Mouse (Mus musculus) forebrain, embryonic 16.5 days (tissue): ENCODE data around the gene Pwwp2b. TPM values are rescaled to one million over a fixed set of nuclear protein-coding genes. Genes with fewer than 3 reads are reported as not detected.

Experiments used
- ATAC-seq: fragments of 200-750 bp; cut with Nextera tagmentation; 2 replicates; pipeline ENCODE4 v1.8.0; 2017; ENCODE audit warnings: mild to moderate bottlenecking, moderate library complexity
- H3K27ac ChIP-seq: fragments of 300-500 bp; sonication (generic); 2 replicates; pipeline ENCODE4 v1.5.1; 2014; ENCODE audit warnings: low read length, control low read depth
- H3K27me3 ChIP-seq: fragments of 300-500 bp; sonication (generic); replicated peaks from 2 replicates; pipeline ENCODE4 v1.6.1; 2014; ENCODE audit warnings: low read length; ENCODE audit not compliant: control insufficient read depth, insufficient read depth
- H3K36me3 ChIP-seq: fragments of 300-500 bp; sonication (generic); 2 replicates; pipeline ENCODE4 v1.6.1; 2014; ENCODE audit not compliant: control insufficient read depth, insufficient read depth
- H3K4me1 ChIP-seq: fragments of 300-500 bp; sonication (generic); replicated peaks from 2 replicates; pipeline ENCODE4 v1.6.1; 2014; ENCODE audit warnings: low read length; ENCODE audit not compliant: control insufficient read depth, insufficient read depth
- H3K4me2 ChIP-seq: fragments of 300-500 bp; sonication (generic); 2 replicates; pipeline ENCODE4 v1.6.1; 2014; ENCODE audit warnings: mild to moderate bottlenecking, low read length, control low read depth
- H3K4me3 ChIP-seq: fragments of 300-500 bp; sonication (generic); replicated peaks from 2 replicates; pipeline ENCODE4 v1.5.1; 2014; ENCODE audit warnings: mild to moderate bottlenecking, low read length, control low read depth
- H3K9ac ChIP-seq: fragments of 300-500 bp; sonication (generic); replicated peaks from 2 replicates; pipeline ENCODE4 v1.6.1; 2014; ENCODE audit warnings: low read depth, low read length, control low read depth
- H3K9me3 ChIP-seq: fragments of 300-500 bp; sonication (generic); 2 replicates; pipeline ENCODE4 v1.6.1; 2016; ENCODE audit warnings: low read length; ENCODE audit not compliant: control insufficient read depth
- WGBS: fragments of 180-500 bp; shearing (Covaris S2); extraction: QIAGEN DNeasy Blood & Tissue Kit; methylation state at CpG from one replicate; pipeline ENCODE4 v1.1.7; 2014; 5-methylcytosine and 5-hydroxymethylcytosine counted together
- polyA plus RNA-seq: library from polyadenylated mRNA; unstranded; fragments of >200 nt; fragmentation: Nextera tagmentation; extraction: Ambion mirVana; gene quantifications from 2 replicates; pipeline ENCODE4 v1.2.1, GENCODE M21; 2015

The Pwwp2b gene
- polyA plus RNA-seq, 1 experiment from 2014 or later: 7.7 TPM

DNA sequence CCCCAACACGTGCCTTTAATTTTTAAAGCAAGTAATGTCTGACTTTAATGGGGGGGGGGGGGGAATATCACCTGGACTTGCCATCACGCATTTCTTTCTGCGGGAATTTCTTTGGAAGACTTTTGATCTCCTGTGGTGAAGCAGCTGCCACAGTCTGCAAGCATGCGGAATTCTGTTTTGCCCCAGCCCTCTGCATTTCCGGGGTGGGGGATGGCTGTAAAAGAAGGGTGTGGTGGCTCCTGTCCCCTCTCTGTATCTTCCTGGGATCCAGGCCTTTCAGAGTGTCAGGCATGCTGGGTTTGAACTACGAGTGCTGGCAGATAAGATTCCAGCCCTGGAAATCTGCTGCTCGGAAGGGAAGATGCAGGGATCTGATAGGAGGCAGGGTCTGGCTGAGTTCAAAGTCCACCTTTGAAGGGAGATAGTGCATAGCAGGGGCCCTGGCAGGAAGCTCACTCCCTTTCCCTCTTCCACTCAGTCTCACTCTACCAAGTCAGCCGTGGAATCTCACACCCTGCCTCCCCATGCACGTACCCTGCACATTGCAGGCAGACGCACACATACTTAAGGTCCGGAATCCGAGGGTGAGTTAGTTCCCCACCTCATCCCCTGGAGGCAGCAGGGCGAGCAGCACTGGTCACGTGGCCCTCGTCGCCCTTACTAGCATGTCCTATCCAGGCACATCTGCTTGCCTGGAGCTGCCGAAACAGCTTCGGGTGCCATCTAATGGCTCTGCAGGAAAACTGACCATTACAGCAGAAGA is 13.7 kb upstream of the Pwwp2b start:
- no peak overlapping the region for H3K9ac ChIP-seq
- ATAC-seq: no peak
- no peak overlapping the region for H3K4me3 ChIP-seq
- H3K4me1 ChIP-seq: peaks cover 4% of the 10 kb centered on the region
- no peak overlapping the region for H3K4me2 ChIP-seq
- H3K36me3 ChIP-seq: no peaks in the 10 kb centered on the region
- H3K27ac ChIP-seq: no peak overlapping the region
- 16% methylated on average over 18 of the region's 18 CpGs for WGBS
- H3K27me3 ChIP-seq: no peaks in the 10 kb centered on the region
- H3K9me3 ChIP-seq: no peaks in the 10 kb centered on the region

GRCm38 (mm10) chr7:139235651-139236358 is 12.5 kb upstream of the Pwwp2b start:
- Histone ChIP-seq H3K9ac (no peak overlapping the region), H3K9me3 (no peaks in the 10 kb centered on the region)

DNA sequence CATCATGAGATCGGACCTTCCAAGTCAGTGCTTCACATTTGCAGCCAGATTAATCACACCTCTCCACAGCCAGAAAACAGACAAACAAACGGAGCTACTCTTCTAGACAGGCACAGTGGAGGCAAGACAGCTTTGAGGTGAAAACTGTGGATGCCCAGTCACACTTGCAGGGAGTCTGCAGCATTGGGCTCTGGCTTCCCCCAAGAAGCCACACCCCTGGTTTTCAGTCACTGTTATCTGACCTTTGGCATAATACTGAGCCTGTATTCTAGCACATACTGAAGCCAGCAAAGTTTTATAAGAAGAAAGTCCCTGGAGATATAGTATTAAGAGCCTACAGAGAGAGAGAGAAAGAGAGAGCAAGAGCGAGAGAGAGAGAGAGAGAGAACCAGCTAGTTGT is 8.8 kb upstream of the Pwwp2b start:
- no peak for ATAC-seq
- WGBS: 75% methylated on average over 3 of the region's 3 CpGs

More at GRCm38 (mm10) chr7:139235651-139236358, 12.5 kb upstream of the Pwwp2b start:
- Histone ChIP-seq H3K27ac (no peak overlapping the region), H3K4me1 (peaks cover 4% of the 10 kb centered on the region), H3K27me3 (no peaks in the 10 kb centered on the region), H3K4me2 (no peak overlapping the region), H3K36me3 (no peaks in the 10 kb centered on the region), H3K4me3 (no peak overlapping the region)
- 84% methylated on average over 12 of the region's 12 CpGs for WGBS
- no peak for ATAC-seq

GRCm38 (mm10) chr7:139246086-139246485 is 2.2 kb upstream of the Pwwp2b start:
- ATAC-seq: no peak
- no peaks in the 10 kb centered on the region for H3K9me3 ChIP-seq
- no peak overlapping the region for H3K4me2 ChIP-seq
- WGBS: 83% methylated on average over 5 of the region's 5 CpGs
- H3K36me3 ChIP-seq: no peaks in the 10 kb centered on the region
- H3K27ac ChIP-seq: no peak overlapping the region
- no peak overlapping the region for H3K9ac ChIP-seq
- peaks cover 20% of the 10 kb centered on the region for H3K4me1 ChIP-seq
- H3K4me3 ChIP-seq: no peak overlapping the region
- H3K27me3 ChIP-seq: 0 out of 2 replicates have a peak, but pooled peaks cover 3% of the 10 kb centered on the region

More for the DNA sequence above, 8.8 kb upstream of the Pwwp2b start:
- no peaks in the 10 kb centered on the region; the same call in 1 of the 2 replicates for H3K4me1 ChIP-seq
- H3K27ac ChIP-seq: no peak overlapping the region
- no peak overlapping the region for H3K4me2 ChIP-seq
- no peak overlapping the region for H3K9ac ChIP-seq
- H3K9me3 ChIP-seq: no peaks in the 10 kb centered on the region
- H3K36me3 ChIP-seq: no peaks in the 10 kb centered on the region
- no peaks in the 10 kb centered on the region for H3K27me3 ChIP-seq
- no peak overlapping the region for H3K4me3 ChIP-seq

DNA sequence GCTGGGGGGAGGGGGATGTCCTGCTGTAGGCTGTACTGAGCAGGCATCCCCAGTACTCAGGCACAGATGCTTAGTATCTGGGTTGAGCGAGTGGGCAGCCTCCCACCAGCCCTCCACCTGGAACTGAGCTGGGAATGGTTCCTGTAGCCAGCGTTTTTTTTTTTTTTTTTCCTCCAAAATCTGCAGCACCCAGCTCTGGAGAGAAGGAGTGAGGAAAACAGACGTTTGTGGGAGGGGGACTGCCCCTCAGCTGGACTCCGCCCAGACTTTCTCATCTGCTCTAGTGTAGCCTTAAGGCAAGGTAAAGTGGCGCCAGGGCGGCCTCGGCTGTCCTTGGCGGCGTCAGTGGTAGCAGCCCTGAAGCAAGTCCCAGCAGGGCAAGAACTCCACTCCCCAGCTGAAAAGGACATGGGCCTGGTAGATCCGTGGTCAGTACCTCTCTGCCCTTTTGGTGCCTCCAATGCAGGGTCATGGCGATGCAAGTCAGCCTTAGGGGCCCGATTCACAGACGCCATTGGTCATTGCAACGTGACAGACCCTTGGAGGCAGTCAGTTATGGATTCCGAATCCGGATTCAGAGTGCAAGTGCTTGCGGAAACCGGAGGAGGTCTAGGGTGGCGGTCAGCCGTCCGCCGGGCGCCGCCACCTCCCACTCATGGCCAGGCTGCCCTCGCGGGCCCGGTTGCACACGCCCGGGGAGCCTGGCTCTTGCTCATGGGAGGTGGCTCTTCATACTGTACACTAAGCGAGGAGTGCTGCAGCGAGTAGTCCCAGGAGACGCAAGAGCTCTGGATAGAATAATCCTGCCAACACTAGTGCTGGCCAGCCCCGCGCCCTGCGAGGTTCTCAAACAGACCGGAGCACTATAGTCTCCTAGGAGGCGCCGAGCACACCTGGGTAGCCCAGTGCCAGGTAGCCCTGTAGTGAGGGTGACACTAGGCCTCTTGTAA is 1.1 kb upstream of the Pwwp2b start:
- 5% methylated on average over 38 of the region's 38 CpGs for WGBS

DNA sequence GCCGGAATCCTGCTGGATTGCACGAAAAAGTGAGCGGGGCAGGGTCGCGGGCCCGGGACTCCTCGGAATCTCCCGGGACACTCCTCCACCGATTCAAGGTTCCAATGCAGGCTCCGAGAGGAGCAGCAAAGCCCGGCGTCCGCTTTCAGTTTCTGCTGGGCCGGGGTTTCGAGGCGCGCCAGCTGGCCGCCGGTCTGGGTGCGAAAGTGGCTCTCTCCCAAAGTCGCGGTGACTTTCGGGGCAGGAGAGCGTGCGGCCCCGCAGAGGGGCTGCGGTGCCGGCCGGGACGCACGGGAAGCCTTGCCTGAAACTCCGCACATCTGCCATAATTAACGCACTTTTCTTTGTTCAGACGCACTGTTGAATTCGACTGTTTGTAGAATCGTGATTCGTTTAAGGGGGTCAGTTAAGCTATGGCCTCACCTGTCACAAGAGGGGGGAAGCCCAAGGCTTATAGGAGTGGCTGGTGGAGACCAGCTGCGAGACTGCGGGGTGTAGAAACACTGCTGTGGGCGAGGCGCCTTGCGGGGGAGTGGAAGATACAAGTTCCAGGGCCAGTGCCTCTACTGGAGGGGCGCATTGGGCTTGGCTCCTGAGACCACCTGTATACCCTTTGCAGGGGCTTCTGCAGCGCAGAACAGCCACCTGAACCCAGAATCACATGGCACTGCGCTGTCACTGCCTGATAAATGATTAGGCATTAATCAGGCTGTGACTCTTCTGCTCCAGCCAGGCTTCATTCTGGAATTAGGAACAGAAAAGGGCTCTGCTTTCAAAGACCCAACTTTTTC is 528 bp downstream of the Pwwp2b start:
- peaks cover 25% of the 10 kb centered on the region for H3K4me1 ChIP-seq
- 2% methylated on average over 45 of the region's 45 CpGs for WGBS
- peak overlapping the region; percentile 67 for H3K4me3 ChIP-seq
- no peak overlapping the region for H3K27ac ChIP-seq
- peak overlapping the region; percentile 89 for H3K4me2 ChIP-seq
- no peaks in the 10 kb centered on the region for H3K9me3 ChIP-seq
- 0 out of 2 replicates have a peak, but pooled peaks cover 3% of the 10 kb centered on the region for H3K27me3 ChIP-seq
- no peaks in the 10 kb centered on the region for H3K36me3 ChIP-seq
- H3K9ac ChIP-seq: peak overlapping the region; percentile 82
- ATAC-seq: peak; percentile 36; the same call in 1 of the 2 replicates

More for the DNA sequence above, 1.1 kb upstream of the Pwwp2b start:
- Histone ChIP-seq H3K4me2 (peak overlapping the region; percentile 89), H3K27ac (no peak overlapping the region; the same call in 1 of the 2 replicates), H3K4me3 (peak overlapping the region; percentile 67), H3K9ac (peak overlapping the region; percentile 82), H3K27me3 (0 out of 2 replicates have a peak, but pooled peaks cover 3% of the 10 kb centered on the region), H3K9me3 (no peaks in the 10 kb centered on the region), H3K4me1 (peaks cover 25% of the 10 kb centered on the region), H3K36me3 (no peaks in the 10 kb centered on the region)
- ATAC-seq: peak; percentile 45

- peak overlapping the region; percentile 89 for H3K4me2 ChIP-seq
- 0 out of 2 replicates have a peak, but pooled peaks cover 3% of the 10 kb centered on the region for H3K27me3 ChIP-seq
- H3K9me3 ChIP-seq: no peaks in the 10 kb centered on the region
- H3K4me1 ChIP-seq: peaks cover 25% of the 10 kb centered on the region
- no peaks in the 10 kb centered on the region for H3K36me3 ChIP-seq
- no peak overlapping the region for H3K27ac ChIP-seq
- H3K4me3 ChIP-seq: peak overlapping the region; percentile 67; the same call in 1 of the 2 replicates
- H3K9ac ChIP-seq: no peak overlapping the region; the same call in 1 of the 2 replicates
- 41% methylated on average over 7 of the region's 7 CpGs for WGBS
- ATAC-seq: no peak
These were observed 1.3 kb downstream of the Pwwp2b start for GRCm38 (mm10) chr7:139249406-139250210.

- ATAC-seq: no peak
- H3K4me2 ChIP-seq: no peak overlapping the region
- no peaks in the 10 kb centered on the region for H3K9me3 ChIP-seq
- no peak overlapping the region for H3K4me3 ChIP-seq
- H3K4me1 ChIP-seq: peaks cover 25% of the 10 kb centered on the region
- H3K27me3 ChIP-seq: no peaks in the 10 kb centered on the region
- no peaks in the 10 kb centered on the region for H3K36me3 ChIP-seq
- no peak overlapping the region for H3K27ac ChIP-seq
- WGBS: 68% methylated on average over 5 of the region's 5 CpGs
- H3K9ac ChIP-seq: no peak overlapping the region
These were observed 3.6 kb downstream of the Pwwp2b start for GRCm38 (mm10) chr7:139251881-139252301.
